Mouse (Mus musculus): ENCODE results near the gene Olfr178. TPM values are rescaled to one million over a fixed set of nuclear protein-coding genes. Genes with fewer than 3 reads are reported as not detected.

The Olfr178 gene
- not detected for total RNA-seq (2021)

DNA sequence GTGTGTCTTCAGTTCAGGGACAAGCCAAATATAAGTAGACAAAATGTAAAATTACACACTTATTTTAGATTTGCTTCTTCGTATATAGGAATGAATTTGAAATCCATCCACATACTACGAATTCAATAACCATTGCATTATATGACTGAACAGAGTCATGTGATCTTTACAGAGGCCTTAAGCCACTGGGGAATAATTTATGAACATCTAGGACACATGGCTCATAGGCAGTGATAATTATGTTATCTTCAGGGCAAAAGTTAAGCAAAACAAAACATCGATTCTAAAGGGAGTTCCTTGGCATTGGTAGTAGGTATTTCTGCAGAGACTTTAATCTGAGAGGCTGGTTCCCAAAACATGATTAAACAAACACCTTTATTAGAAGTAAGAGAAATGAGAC, at the start of gene Olfr178:
Gene Olfr178, minus strand, starts transcription at position 101 of the 400 bp plus-strand sequence.
- intact Hi-C loops (cut with DNase I) = no loop called here
- no peak for DNase-seq

- intact Hi-C loops (cut with DNase I) = no loop called here
- DNase-seq = no peak
These were observed 37.4 kb upstream of the Olfr178 start, which contains the start of gene Olfr180 for GRCm38 (mm10) chr16:58929292-58929691. Gene Olfr180, minus strand, starts transcription at chr16:58929392.

GRCm38 (mm10) chr16:58928655-58929054, 36.8 kb upstream of the Olfr178 start, which contains the start of gene Olfr181:
Gene Olfr181, minus strand, starts transcription at chr16:58928755.
- DNase-seq = no peak
- intact Hi-C loops (cut with DNase I) = no loop called here

DNA sequence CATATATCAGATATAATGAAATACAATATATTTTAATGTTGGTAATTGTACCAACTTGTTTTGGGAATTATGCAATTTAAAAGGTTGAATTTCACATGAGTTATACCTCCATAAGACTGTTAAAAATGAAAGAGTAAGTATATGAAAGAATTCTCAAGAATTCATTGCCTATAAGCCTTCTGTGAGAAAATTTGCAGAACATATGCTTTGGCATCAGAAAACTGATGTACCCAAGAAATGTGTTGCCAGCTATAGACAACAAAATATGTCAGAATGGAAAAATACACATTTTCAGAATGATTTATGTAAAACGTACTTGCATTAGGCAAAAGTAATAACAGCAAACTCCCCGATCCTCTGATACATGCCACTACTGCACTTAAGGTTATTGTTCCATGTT, 7.4 kb downstream of the Olfr178 start:
- DNase-seq = no peak
- intact Hi-C loops (cut with DNase I) = no loop called here

DNA sequence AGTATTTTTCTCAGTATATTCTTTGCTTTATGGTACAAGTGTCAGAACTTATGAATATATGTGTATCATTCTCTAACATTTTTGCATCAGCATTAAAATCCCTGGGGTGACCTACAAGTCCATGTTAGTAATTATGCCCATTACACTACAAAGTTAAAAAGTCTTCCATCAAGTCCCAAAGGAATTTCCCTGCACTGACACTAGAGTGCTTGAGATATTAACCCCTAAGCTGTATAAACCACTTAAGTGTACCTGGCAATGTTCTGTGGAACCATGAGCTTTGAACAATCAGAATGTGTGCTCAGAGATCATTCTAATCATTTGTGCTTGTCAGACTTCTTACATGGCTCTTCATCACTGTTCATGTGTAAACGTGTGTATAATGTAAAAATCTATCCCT, 17.2 kb downstream of the Olfr178 start, which contains the start of gene Olfr177:
Gene Olfr177, minus strand, starts transcription at position 101 of the 400 bp plus-strand sequence.
- intact Hi-C loops (cut with DNase I) = no loop called here
- DNase-seq = no peak

- intact Hi-C loops (cut with DNase I) = no loop called here
- DNase-seq = no peak
These were observed 30.4 kb downstream of the Olfr178 start for GRCm38 (mm10) chr16:58861479-58861878.

DNA sequence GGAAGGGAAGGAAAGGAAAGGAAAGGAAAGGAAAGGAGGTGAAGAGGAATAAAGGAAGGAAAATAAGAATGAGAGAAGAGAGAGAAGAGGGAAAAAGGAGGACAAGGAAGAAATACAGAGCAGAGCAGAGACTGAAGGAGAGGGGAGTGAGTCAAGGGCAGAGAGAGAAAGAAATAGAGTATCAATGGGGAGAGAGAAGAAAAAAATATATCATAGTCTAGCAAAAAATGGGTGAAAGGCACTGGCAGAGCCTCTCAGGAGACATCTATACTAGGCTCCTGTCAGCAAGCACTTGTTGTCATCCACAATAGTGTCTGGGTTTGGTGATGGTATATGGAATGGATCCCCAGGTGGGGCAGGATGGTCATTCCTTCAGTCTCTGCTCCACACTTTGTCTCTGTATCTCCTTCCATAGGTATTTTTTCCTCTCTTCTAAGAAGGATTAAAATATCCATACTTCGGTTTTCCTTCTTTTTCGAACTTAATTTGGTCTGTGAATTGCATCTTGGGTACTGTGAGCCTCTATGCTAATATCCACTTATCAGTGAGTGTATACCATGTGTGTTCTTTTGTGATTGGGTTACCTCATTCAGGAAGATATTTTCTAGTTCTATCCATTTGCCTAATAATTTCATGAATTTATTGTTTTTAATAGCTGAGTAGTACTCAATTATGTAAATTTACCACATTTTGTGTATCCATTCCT, 31.7 kb downstream of the Olfr178 start:
- DNase-seq = no peak
- intact Hi-C loops (cut with DNase I) = no loop called here

Other genes with a start within 250 kb of the Olfr178 start
- 10 to 100 TPM; 20.4 to 25.7 TPM for gene Cpox, start 221.8 kb downstream of the Olfr178 start, total RNA-seq (2021)
- gene Gpr15, start 173.0 kb downstream of the Olfr178 start, total RNA-seq (2021) = not detected
- gene Cldnd1, start 164.2 kb downstream of the Olfr178 start, total RNA-seq (2021) = 10 to 100 TPM; 69.1 to 69.7 TPM
- not detected for gene Olfr172, start 128.9 kb downstream of the Olfr178 start, total RNA-seq (2021)
- not detected for gene Olfr173, start 91.8 kb downstream of the Olfr178 start, total RNA-seq (2021)
- gene Olfr175-ps1, start 65.3 kb downstream of the Olfr178 start, total RNA-seq (2021) = not detected
- gene Olfr177, start 17.3 kb downstream of the Olfr178 start, total RNA-seq (2021) = not detected
- not detected for gene Olfr181, start 36.7 kb upstream of the Olfr178 start, total RNA-seq (2021)
- not detected for gene Olfr180, start 37.3 kb upstream of the Olfr178 start, total RNA-seq (2021)
- gene Olfr183, start 103.3 kb upstream of the Olfr178 start, total RNA-seq (2021) = not detected
- not detected for gene Olfr186, start 138.2 kb upstream of the Olfr178 start, total RNA-seq (2021)
- not detected for gene Olfr187, start 147.7 kb upstream of the Olfr178 start, total RNA-seq (2021)
- gene Olfr190, start 185.9 kb upstream of the Olfr178 start, total RNA-seq (2021) = not detected
- not detected for gene Olfr191, start 197.8 kb upstream of the Olfr178 start, total RNA-seq (2021)
- not detected for gene Olfr193, start 219.8 kb upstream of the Olfr178 start, total RNA-seq (2021)
- not detected for gene Olfr194, start 229.0 kb upstream of the Olfr178 start, total RNA-seq (2021)